Mouse (Mus musculus) hindbrain, postnatal 0 days (tissue): ENCODE measurements around the gene Chad. TPM values are rescaled to one million over a fixed set of nuclear protein-coding genes. Genes with fewer than 3 reads are reported as not detected.

Source experiments
- ATAC-seq: fragments of 200-750 bp; cut with Nextera tagmentation; 2 replicates; pipeline ENCODE4 v1.8.0; 2017; ENCODE audit warnings: mild to moderate bottlenecking, moderate TSS enrichment, moderate library complexity
- DNase-seq: peaks from one replicate; pipeline ENCODE4 v3.0.0-alpha.2; 2015; ENCODE audit warnings: low spot score
- H3K27ac ChIP-seq: fragments of 300-500 bp; sonication (generic); 2 replicates; pipeline ENCODE4 v1.5.1; 2014; ENCODE audit warnings: mild to moderate bottlenecking
- H3K27me3 ChIP-seq: fragments of 300-500 bp; sonication (generic); 2 replicates; pipeline ENCODE4 v1.6.1; 2014; ENCODE audit warnings: low read length, mixed read lengths; ENCODE audit not compliant: insufficient read depth
- H3K36me3 ChIP-seq: fragments of 300-500 bp; sonication (generic); 2 replicates; pipeline ENCODE4 v1.6.1; 2014; ENCODE audit warnings: low read length, mixed read lengths; ENCODE audit not compliant: insufficient read depth
- H3K4me1 ChIP-seq: fragments of 300-500 bp; sonication (generic); 2 replicates; pipeline ENCODE4 v1.6.1; 2014; ENCODE audit warnings: antibody characterized with exemption, low read length, mixed read lengths; ENCODE audit not compliant: insufficient read depth
- H3K4me2 ChIP-seq: fragments of 300-500 bp; sonication (generic); 2 replicates; pipeline ENCODE4 v1.6.1; 2014; ENCODE audit warnings: low read depth, mild to moderate bottlenecking, low read length, moderate library complexity, mixed read lengths
- H3K4me3 ChIP-seq: fragments of 300-500 bp; sonication (generic); 2 replicates; pipeline ENCODE4 v1.5.1; 2014; ENCODE audit warnings: low read length
- H3K9ac ChIP-seq: fragments of 300-500 bp; sonication (generic); replicated peaks from 2 replicates; pipeline ENCODE4 v1.6.1; 2014; ENCODE audit warnings: mild to moderate bottlenecking, low read length, moderate library complexity, mixed read lengths
- H3K9me3 ChIP-seq: fragments of 300-500 bp; sonication (generic); 2 replicates; pipeline ENCODE4 v1.6.1; 2016; ENCODE audit warnings: low read length, mixed read lengths
- CTCF ChIP-seq: IDR thresholded peaks from 2 replicates; pipeline ENCODE4 v1.5.1; 2016; ENCODE audit warnings: antibody characterized with exemption, control low read depth, low read depth
- WGBS: fragments of 180-500 bp; shearing (Covaris S2); extraction: QIAGEN DNeasy Blood & Tissue Kit; methylation state at CpG from one replicate; pipeline ENCODE4 v1.1.7; 2014; 5-methylcytosine and 5-hydroxymethylcytosine counted together
- polyA plus RNA-seq: library from polyadenylated mRNA; unstranded; fragments of >200 nt; fragmentation: Nextera tagmentation; extraction: Ambion mirVana; gene quantifications from 2 replicates; pipeline ENCODE4 v1.2.1, GENCODE M21; 2015
- total RNA-seq: library from RNA; depleted of rRNA; stranded (reverse); fragments of >200 nt; gene quantifications from 2 replicates; pipeline ENCODE4 v1.2.3, GENCODE M21; 2014; rRNA removed

Chad gene
- total RNA-seq (0.61 and 1.2 TPM in 2 replicates), polyA plus RNA-seq (1.2 and 1.4 TPM in 2 replicates)

DNA sequence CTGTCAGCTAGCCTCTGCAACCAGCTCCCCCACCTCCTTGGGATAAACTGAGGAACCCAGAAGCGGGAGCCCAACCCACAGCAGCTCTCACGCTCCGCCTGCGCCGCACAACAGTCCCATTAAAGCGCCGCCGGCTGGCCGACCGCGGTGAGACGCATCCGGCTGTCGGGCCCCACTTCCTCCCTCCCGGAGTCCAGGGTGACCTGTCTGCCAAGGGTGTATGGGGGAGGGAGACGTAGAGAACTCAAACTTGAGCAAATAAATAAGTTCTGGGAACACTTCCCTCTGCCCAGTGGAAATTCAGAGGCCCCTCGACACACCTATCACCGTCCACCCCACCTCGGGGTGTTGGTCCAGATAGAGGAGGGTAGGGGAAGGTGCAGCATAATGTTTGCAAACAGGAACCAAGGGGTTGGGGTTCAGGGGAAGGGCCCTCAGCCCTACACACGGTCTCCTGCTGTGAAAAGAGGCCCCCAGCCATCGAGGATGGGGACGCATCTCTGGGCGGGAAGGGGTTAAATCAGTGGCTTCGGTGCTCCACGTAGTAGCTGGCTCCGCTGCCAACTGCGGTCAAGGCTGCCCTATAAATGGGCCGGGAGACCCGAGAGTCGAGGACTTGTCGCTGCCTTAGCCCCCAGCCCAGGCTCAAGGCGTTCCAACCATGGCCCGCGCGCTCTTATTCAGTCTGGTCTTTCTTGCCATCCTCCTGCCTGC is at the start of gene Chad:
Gene Chad, plus strand, starts transcription at position 611 of the 714 bp plus-strand sequence.
- H3K27ac ChIP-seq = no peak within 1 kb of the TSS
- peak; percentile 46 for DNase-seq
- 3% methylated on average over 35 of the region's 35 CpGs for WGBS
- H3K4me2 ChIP-seq = peak within 1 kb of the TSS; percentile 45
- H3K36me3 ChIP-seq = no peaks in the 10 kb centered on the region
- no peak within 1 kb of the TSS for H3K9ac ChIP-seq
- peak; percentile 45; the same call in 1 of the 2 replicates for ATAC-seq
- peaks cover 8% of the 10 kb centered on the region for H3K4me1 ChIP-seq
- H3K4me3 ChIP-seq = peak within 1 kb of the TSS; percentile 11
- H3K27me3 ChIP-seq = 0 out of 2 replicates have a peak, but pooled peaks cover 6% of the 10 kb centered on the region
- peak; percentile 40 for TF ChIP-seq CTCF
- no peaks in the 10 kb centered on the region for H3K9me3 ChIP-seq

DNA sequence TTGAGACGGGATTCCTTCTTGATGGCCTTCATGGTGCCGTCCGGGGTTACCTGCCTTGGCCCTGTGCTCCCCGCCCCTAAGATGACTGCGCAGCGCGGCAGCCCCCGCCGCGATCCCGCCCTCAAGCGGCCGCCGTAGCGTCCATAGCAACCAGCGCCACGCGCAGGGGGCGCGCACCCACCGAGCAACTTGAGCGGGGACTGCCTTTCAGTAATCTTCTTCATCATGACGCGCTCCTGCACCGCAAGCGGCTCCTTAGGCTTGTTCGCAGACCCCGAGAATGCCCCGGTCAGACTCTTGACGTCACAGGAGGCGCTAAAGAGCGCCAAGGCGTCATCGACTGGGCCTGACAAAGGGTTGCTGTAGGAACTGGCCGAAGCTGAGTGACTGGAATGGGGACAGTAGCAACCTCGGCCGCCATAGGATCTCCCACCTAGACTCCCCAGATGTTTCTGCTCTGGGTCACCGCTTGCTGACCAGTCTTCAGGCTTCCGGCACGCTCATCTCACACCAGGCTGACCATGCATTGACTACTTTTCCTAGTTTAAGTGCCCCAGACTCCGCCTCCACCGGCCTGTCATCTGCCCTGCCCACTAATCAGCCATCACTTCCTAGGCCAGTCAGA is 43.5 kb upstream of the Chad start, which contains the start of gene Mycbpap:
Gene Mycbpap, minus strand, starts transcription at position 524 of the 625 bp plus-strand sequence.
- H3K4me2 ChIP-seq = peak within 1 kb of the TSS; percentile 92
- WGBS = under 1% methylated on average over 42 of the region's 42 CpGs
- H3K9me3 ChIP-seq = no peaks in the 10 kb centered on the region
- peak within 1 kb of the TSS; percentile 56 for H3K9ac ChIP-seq
- H3K36me3 ChIP-seq = no peaks in the 10 kb centered on the region
- ATAC-seq (peak; percentile 77), DNase-seq (peak; percentile 77)
- no peaks in the 10 kb centered on the region for H3K27me3 ChIP-seq
- peak within 1 kb of the TSS; percentile 60; the same call in 1 of the 2 replicates for H3K27ac ChIP-seq
- peak within 1 kb of the TSS; percentile 49 for H3K4me3 ChIP-seq
- peaks cover 3% of the 10 kb centered on the region; the same call in 1 of the 2 replicates for H3K4me1 ChIP-seq
- peak; percentile 35 for TF ChIP-seq CTCF

- no peak overlapping the region for H3K9ac ChIP-seq
- no peak overlapping the region for H3K4me3 ChIP-seq
- H3K9me3 ChIP-seq = no peaks in the 10 kb centered on the region
- ATAC-seq (peak; percentile 45; the same call in 1 of the 2 replicates), DNase-seq (peak; percentile 19)
- H3K27ac ChIP-seq = no peak overlapping the region
- no peak overlapping the region for H3K4me2 ChIP-seq
- WGBS = 35% methylated on average over 9 of the region's 9 CpGs
- no peak for TF ChIP-seq CTCF
- H3K27me3 ChIP-seq = no peaks in the 10 kb centered on the region
- no peaks in the 10 kb centered on the region for H3K4me1 ChIP-seq
- no peaks in the 10 kb centered on the region for H3K36me3 ChIP-seq
Measured at GRCm38 (mm10) chr11:94526171-94526879, 38.5 kb upstream of the Chad start.

GRCm38 (mm10) chr11:94528879-94529278 is 36.0 kb upstream of the Chad start:
- H3K4me3 ChIP-seq = no peak overlapping the region
- no peak overlapping the region for H3K27ac ChIP-seq
- ATAC-seq = no peak
- no peaks in the 10 kb centered on the region for H3K27me3 ChIP-seq
- H3K4me2 ChIP-seq = no peak overlapping the region
- H3K9ac ChIP-seq = no peak overlapping the region
- H3K4me1 ChIP-seq = no peaks in the 10 kb centered on the region
- H3K36me3 ChIP-seq = no peaks in the 10 kb centered on the region
- DNase-seq = no peak
- WGBS = 41% methylated on average over 3 of the region's 3 CpGs
- TF ChIP-seq CTCF = no peak
- no peaks in the 10 kb centered on the region for H3K9me3 ChIP-seq

- Histone ChIP-seq H3K27ac (no peak overlapping the region), H3K4me3 (no peak overlapping the region), H3K4me2 (no peak overlapping the region), H3K9me3 (0 out of 2 replicates have a peak, but pooled peaks cover 2% of the 10 kb centered on the region), H3K9ac (no peak overlapping the region), H3K4me1 (no peaks in the 10 kb centered on the region), H3K36me3 (no peaks in the 10 kb centered on the region), H3K27me3 (no peaks in the 10 kb centered on the region)
- DNase-seq (no peak), ATAC-seq (no peak)
- 71% methylated on average over 8 of the region's 8 CpGs for WGBS
- no peak for TF ChIP-seq CTCF
Measured at GRCm38 (mm10) chr11:94533171-94533570, 31.7 kb upstream of the Chad start.

DNA sequence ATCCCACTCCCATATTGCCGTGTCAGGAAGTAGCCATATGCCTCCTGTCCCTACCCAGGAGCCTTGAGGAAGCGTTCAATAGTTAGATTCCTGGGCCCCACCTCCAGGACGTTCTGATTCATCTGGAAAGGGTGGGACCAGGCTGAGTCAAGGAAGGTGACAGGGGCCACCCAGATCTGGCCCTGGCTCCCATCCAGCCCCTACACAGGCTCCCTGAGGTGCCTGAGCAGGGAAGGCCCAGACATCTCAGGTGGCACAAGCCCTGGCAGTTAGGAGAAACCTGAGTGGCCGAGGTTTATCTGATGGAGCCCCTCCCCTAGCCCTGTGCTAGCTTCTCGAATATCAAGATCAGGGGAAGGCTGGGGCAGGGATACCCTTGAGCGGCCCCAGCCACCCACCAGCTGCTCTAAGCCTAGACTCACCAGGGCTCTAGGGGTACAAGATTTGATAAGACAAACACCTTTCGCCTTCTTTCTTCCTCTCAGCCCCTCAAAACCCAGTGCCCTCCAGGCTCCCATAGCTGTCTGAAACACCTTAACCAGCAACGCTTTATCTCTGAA is 26.0 kb upstream of the Chad start:
- Histone ChIP-seq H3K9me3 (0 out of 2 replicates have a peak, but pooled peaks cover 2% of the 10 kb centered on the region), H3K36me3 (peaks cover 7% of the 10 kb centered on the region; the same call in 1 of the 2 replicates), H3K4me2 (no peak overlapping the region), H3K4me3 (no peak overlapping the region), H3K27ac (no peak overlapping the region), H3K9ac (no peak overlapping the region), H3K4me1 (no peaks in the 10 kb centered on the region), H3K27me3 (no peaks in the 10 kb centered on the region)
- WGBS = 69% methylated on average over 8 of the region's 8 CpGs
- ATAC-seq = no peak
- TF ChIP-seq CTCF = no peak
- no peak for DNase-seq
